Mouse (Mus musculus): ENCODE results near the gene Adgrg1.

- no peak for TF ChIP-seq EP300 (optimal IDR thresholded peaks at IDR 0.05)
- TF ChIP-seq CTCF (IDR thresholded peaks at IDR 0.05; ENCODE audit: low read depth): no peak
Observed at GRCm38 (mm10) chr8:95023201-95023600, 48.6 kb downstream of the Adgrg1 start.
